Mouse (Mus musculus) heart, embryonic 12.5 days (tissue): ENCODE data around the gene Leo1. TPM values are rescaled to one million over a fixed set of nuclear protein-coding genes. Genes with fewer than 3 reads are reported as not detected.

Source experiments
- ATAC-seq: fragments of 200-750 bp; cut with Nextera tagmentation; 2 replicates; pipeline ENCODE4 v1.8.0; 2017; ENCODE audit warnings: moderate TSS enrichment, moderate library complexity; ENCODE audit not compliant: insufficient number of reproducible peaks, low FRiP score
- H3K27ac ChIP-seq: fragments of 300-500 bp; sonication (generic); 2 replicates; pipeline ENCODE4 v1.5.1; 2016; ENCODE audit warnings: mild to moderate bottlenecking, moderate library complexity; ENCODE audit not compliant: poor library complexity, severe bottlenecking
- H3K27me3 ChIP-seq: fragments of 300-500 bp; sonication (generic); replicated peaks from 2 replicates; pipeline ENCODE4 v1.6.1; 2016; ENCODE audit warnings: mild to moderate bottlenecking, moderate library complexity
- H3K36me3 ChIP-seq: fragments of 300-500 bp; sonication (generic); 2 replicates; pipeline ENCODE4 v1.6.1; 2016; ENCODE audit warnings: mild to moderate bottlenecking, moderate library complexity
- H3K4me1 ChIP-seq: fragments of 300-500 bp; sonication (generic); replicated peaks from 2 replicates; pipeline ENCODE4 v1.6.1; 2016; ENCODE audit warnings: mild to moderate bottlenecking
- H3K4me2 ChIP-seq: fragments of 300-500 bp; sonication (generic); 2 replicates; pipeline ENCODE4 v1.6.1; 2016; ENCODE audit warnings: mild to moderate bottlenecking, moderate library complexity
- H3K4me3 ChIP-seq: fragments of 300-500 bp; sonication (generic); 2 replicates; pipeline ENCODE4 v1.5.1; 2016; ENCODE audit warnings: mild to moderate bottlenecking
- H3K9ac ChIP-seq: fragments of 300-500 bp; sonication (generic); 2 replicates; pipeline ENCODE4 v1.6.1; 2016; ENCODE audit warnings: mild to moderate bottlenecking, moderate library complexity
- H3K9me3 ChIP-seq: fragments of 300-500 bp; sonication (generic); replicated peaks from 2 replicates; pipeline ENCODE4 v1.6.1; 2016; ENCODE audit warnings: mild to moderate bottlenecking, moderate library complexity
- WGBS: fragments of 180-500 bp; shearing (Covaris S2); methylation state at CpG from one replicate; pipeline ENCODE4 v1.1.7; 2016; 5-methylcytosine and 5-hydroxymethylcytosine counted together
- polyA plus RNA-seq: library from polyadenylated mRNA; unstranded; fragments of >200 nt; fragmentation: Nextera tagmentation; extraction: Ambion mirVana; gene quantifications from 2 replicates; pipeline ENCODE4 v1.2.1, GENCODE M21; 2016

Leo1 gene
- polyA plus RNA-seq, 1 experiment from 2014 or later, result 33.8 TPM

DNA sequence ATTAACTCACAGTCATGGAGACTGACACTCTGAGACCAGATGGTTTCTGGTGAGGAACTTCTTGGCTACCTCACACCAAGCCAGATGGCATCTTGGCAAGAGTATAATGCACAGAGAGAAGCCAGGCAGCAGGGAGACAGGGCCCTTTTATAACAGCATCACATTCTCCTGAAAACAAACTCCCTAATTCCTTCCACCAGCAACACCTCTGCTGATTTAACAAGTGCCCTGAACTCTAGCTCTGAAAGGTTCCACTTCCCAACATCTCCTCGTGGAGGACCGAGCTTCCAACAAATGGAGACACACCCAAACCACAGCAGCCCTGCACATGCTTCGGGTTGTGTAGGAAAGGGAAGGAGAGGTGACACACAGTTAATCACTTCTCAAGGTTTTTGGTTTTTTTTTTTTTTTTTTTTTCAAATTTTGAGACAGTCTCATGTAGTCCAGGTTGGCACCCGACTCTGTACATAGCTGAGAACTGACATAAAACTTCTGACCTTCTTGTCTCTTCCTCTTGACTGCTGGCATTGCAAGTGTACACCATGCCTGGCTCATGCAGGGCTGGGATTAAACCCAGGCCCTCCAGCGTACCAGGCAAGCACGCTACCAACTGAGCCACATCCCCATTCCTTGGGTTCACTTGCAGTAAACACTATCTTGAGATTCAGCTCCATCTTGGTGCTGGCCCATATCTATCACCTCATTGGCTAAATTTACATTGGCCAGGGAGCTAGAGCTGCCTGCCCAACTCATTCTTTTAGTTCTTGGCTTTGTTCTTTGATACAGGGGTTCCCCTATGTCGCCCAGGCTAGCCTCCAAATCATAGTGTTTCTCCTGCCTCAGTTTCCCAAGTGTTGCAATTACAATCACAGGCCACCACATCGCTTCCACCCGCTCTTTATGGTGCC, 13.7 kb upstream of the Leo1 start:
- WGBS, result 59% methylated on average over 9 of the region's 9 CpGs
- no peaks in the 10 kb centered on the region for H3K27me3 ChIP-seq
- no peak for ATAC-seq
- H3K4me1 ChIP-seq, result peaks cover 25% of the 10 kb centered on the region
- peak overlapping the region; percentile 23; the same call in 1 of the 2 replicates for H3K4me2 ChIP-seq
- H3K36me3 ChIP-seq, result no peaks in the 10 kb centered on the region
- H3K9me3 ChIP-seq, result no peaks in the 10 kb centered on the region
- H3K27ac ChIP-seq, result no peak overlapping the region
- no peak overlapping the region for H3K9ac ChIP-seq
- no peak overlapping the region for H3K4me3 ChIP-seq

DNA sequence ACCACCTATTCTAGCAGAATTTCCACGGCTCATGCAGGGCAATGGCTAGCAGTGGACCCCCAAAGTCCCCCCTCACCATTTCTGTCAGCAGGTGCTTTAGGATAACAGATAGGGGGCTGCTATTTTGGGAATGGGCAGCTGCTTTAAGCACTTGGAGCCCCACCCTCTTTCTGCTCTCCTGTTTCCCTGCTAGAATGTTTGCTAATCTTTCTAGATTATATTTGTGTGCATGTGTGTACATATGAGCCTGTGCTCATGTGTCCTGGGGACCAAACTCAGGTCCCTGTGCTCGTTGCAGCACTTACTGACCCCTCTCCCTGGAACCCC, 13.1 kb upstream of the Leo1 start:
- Histone ChIP-seq H3K4me2 (peak overlapping the region; percentile 23; the same call in 1 of the 2 replicates), H3K9me3 (no peaks in the 10 kb centered on the region), H3K4me3 (no peak overlapping the region), H3K27ac (no peak overlapping the region; the same call in 1 of the 2 replicates), H3K27me3 (no peaks in the 10 kb centered on the region), H3K9ac (no peak overlapping the region), H3K36me3 (no peaks in the 10 kb centered on the region), H3K4me1 (peaks cover 25% of the 10 kb centered on the region)
- ATAC-seq, result no peak
- WGBS, result 32% methylated on average over 2 of the region's 2 CpGs

DNA sequence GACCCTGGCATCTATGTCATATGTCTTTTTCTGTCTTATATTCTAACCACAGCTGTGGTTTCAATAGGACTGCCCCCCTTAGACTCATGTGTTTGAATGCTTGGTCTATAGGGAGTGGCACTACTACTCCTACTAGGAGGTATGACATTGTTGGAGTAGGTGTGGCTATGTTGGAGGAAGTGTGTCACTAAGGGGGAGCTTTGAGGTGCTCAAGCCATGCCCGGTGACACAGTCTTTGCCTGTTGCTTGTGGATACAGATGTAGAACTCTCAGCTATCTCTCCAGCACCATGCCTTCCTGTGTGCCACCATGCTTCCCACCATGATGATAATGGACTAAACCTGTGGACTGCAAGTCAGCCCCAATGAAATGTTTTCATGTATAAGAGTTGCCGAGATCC, 12.3 kb upstream of the Leo1 start:
- Histone ChIP-seq H3K4me2 (no peak overlapping the region), H3K27ac (no peak overlapping the region), H3K4me1 (peaks cover 25% of the 10 kb centered on the region), H3K9ac (no peak overlapping the region), H3K9me3 (no peaks in the 10 kb centered on the region), H3K36me3 (no peaks in the 10 kb centered on the region), H3K4me3 (no peak overlapping the region), H3K27me3 (no peaks in the 10 kb centered on the region)
- 81% methylated on average over 2 of the region's 2 CpGs for WGBS
- no peak for ATAC-seq

DNA sequence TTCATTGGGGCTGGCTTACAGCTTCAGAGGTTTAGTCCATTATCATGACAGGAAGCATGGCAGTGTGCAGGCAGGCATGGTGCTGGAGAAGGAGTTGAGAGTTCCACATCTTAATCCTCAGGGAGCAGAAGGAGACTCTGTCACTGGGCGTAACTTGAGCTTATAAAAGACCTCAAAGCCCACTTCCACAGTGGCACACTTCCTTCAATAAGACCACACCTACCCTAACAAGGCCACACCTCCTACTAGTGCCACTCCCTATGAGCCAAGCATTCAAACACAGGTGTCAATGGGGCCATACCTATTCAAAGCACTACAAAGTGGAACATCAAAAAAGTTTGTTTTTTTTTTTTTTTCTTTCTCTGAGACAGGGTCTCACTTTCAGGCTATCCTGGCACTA, 11.7 kb upstream of the Leo1 start:
- peaks cover 25% of the 10 kb centered on the region for H3K4me1 ChIP-seq
- no peak overlapping the region for H3K27ac ChIP-seq
- no peaks in the 10 kb centered on the region for H3K9me3 ChIP-seq
- no peak overlapping the region for H3K4me3 ChIP-seq
- no peak for ATAC-seq
- no peak overlapping the region for H3K9ac ChIP-seq
- 76% methylated on average over 1 of the region's 1 CpGs for WGBS
- H3K36me3 ChIP-seq, result no peaks in the 10 kb centered on the region
- H3K4me2 ChIP-seq, result no peak overlapping the region
- no peaks in the 10 kb centered on the region for H3K27me3 ChIP-seq

DNA sequence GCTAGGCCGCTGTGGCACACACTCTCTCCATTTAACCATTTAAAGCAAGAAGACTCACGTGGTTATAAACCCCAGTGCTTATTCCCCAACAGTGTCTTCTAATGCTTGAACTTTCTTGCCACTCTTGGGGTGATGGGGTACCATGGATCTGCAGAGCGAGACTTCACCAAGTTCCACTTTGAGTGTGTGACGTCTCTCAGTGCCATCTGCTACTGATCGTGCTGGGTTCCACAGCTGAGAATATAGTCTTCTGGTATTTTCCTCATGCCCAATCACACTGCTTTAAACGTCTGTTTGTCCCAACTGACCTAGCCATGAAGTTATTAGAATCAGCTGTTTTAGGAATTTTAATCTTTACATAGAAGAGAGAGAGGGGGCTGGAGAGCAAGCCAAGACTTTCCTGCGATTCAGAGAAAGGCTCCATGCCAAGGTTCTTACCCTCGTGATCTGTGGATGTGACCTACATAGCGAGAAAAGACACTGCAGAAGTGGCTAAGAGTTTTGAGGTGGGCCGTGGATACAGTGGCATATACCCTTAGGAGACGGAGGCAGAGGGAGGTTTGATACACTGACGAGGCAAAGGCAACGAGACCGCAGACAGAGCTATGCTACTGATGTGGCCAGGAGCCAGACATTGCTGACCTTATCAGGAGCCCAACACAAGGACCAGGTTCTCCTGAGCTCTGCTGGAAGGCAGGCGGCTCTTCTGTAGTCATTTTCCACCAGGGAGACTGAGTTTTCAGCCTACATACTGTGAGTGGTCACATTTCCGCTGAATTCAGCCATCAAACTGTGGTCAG, 10.3 kb upstream of the Leo1 start:
- peak; percentile 62; the same call in 1 of the 2 replicates for ATAC-seq
- no peaks in the 10 kb centered on the region for H3K9me3 ChIP-seq
- H3K36me3 ChIP-seq, result no peaks in the 10 kb centered on the region
- no peak overlapping the region for H3K9ac ChIP-seq
- WGBS, result 41% methylated on average over 16 of the region's 16 CpGs
- peak overlapping the region; percentile 43; the same call in 1 of the 2 replicates for H3K4me2 ChIP-seq
- no peaks in the 10 kb centered on the region for H3K27me3 ChIP-seq
- H3K27ac ChIP-seq, result peak overlapping the region; percentile 64
- peaks cover 25% of the 10 kb centered on the region for H3K4me1 ChIP-seq
- no peak overlapping the region for H3K4me3 ChIP-seq

DNA sequence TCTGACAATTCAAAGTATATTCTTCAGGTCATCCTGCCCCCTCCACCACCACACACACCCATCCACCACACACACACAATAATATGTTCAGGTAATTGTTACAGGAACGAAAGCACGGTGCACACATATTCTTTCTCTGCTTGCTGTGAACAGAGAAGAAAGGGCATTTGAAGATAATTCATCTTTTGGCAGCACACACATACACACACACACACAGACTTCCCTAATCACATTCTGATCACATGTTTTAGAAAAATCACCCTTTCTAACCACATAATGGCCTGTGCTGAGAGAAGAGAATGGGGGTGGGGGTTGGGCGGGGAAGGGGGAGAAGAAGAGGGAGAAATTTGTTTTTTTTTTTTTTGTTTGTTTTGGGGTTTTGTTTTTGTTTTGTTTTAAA, 8.6 kb upstream of the Leo1 start:
- Histone ChIP-seq H3K36me3 (no peaks in the 10 kb centered on the region), H3K4me2 (no peak overlapping the region), H3K9me3 (no peaks in the 10 kb centered on the region), H3K9ac (no peak overlapping the region), H3K27ac (no peak overlapping the region), H3K27me3 (no peaks in the 10 kb centered on the region), H3K4me1 (peaks cover 29% of the 10 kb centered on the region), H3K4me3 (no peak overlapping the region)
- no peak for ATAC-seq
- WGBS, result 93% methylated on average over 3 of the region's 3 CpGs

DNA sequence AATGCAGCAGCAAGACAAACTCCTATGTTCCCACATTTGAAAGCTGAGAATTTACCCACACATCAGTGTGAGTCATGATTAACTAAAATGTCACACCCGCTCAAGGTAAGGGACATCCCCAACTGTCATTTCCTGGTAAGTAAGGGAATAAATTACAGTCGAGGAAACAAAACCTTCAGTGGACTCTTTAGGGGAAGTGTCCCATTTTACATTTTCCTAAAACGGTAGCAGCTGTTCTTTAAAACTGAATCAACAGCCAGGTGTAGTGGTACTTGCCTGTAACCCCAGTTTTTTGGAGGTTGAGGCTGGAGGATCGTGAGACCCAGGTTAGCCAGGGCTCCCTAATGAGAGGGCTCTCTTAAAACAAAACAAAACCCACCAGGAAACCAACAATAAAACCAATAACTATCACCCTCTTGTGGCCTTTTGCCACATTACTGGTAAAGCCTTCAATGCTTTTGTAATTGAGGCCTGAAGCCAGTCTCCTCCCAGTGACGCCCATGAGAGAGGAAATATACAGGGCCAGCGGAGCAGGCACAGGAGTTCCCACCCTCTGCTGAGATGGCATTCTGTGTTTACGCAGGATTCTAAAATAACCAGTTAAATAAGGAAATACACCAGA, 7.0 kb upstream of the Leo1 start:
- no peaks in the 10 kb centered on the region for H3K9me3 ChIP-seq
- H3K4me2 ChIP-seq, result no peak overlapping the region
- 40% methylated on average over 7 of the region's 7 CpGs for WGBS
- H3K36me3 ChIP-seq, result no peaks in the 10 kb centered on the region
- no peaks in the 10 kb centered on the region for H3K27me3 ChIP-seq
- ATAC-seq, result peak; percentile 41; the same call in 1 of the 2 replicates
- H3K4me1 ChIP-seq, result peaks cover 14% of the 10 kb centered on the region
- no peak overlapping the region for H3K4me3 ChIP-seq
- H3K9ac ChIP-seq, result no peak overlapping the region
- no peak overlapping the region for H3K27ac ChIP-seq

DNA sequence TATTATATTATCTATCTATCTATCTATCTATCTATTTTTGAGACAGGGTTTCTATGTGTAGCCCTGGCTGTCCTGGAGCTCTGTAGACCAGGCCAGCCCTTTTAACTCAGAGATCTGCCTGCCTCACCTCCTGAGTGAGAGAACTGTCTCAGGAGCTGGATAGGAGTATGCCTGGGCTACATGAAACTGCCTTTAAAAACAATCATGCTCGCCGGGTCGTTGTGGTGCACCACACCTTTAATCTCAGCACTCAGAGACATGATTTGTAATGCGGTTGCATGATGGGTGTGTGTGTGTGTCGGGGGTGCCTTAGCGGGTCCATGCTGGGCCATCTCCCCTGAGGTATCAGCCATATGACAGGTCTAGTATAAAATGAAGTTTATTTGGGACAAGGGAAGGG, 6.5 kb upstream of the Leo1 start:
- Histone ChIP-seq H3K9me3 (no peaks in the 10 kb centered on the region), H3K27me3 (no peaks in the 10 kb centered on the region), H3K4me1 (peaks cover 14% of the 10 kb centered on the region), H3K4me3 (no peak overlapping the region), H3K4me2 (no peak overlapping the region), H3K36me3 (no peaks in the 10 kb centered on the region), H3K27ac (no peak overlapping the region), H3K9ac (no peak overlapping the region)
- ATAC-seq, result no peak
- 73% methylated on average over 6 of the region's 6 CpGs for WGBS

DNA sequence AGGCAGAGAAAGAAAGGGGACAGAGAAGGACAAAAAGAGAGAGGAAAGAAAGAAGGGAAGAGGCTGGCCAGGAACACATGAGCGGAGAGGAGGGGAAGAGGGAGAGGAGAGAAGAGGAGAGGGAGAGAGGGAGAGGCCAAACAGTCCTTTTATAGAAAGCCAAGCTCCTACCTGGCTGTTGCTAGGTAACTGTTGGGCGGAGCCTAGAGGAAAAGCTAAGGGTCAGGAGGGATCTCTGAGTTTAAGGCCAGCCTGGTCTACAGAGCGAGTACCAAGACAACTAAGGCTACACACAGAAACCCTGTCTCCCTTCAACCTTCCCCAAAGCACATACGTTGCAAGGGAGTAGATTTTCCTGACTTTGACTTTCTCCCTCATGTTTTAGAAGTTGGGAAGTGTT, 6.0 kb upstream of the Leo1 start:
- WGBS, result 90% methylated on average over 4 of the region's 4 CpGs
- no peaks in the 10 kb centered on the region for H3K36me3 ChIP-seq
- no peak for ATAC-seq
- H3K9me3 ChIP-seq, result no peaks in the 10 kb centered on the region
- no peak overlapping the region for H3K4me2 ChIP-seq
- H3K4me3 ChIP-seq, result no peak overlapping the region
- H3K9ac ChIP-seq, result no peak overlapping the region
- no peaks in the 10 kb centered on the region for H3K27me3 ChIP-seq
- peaks cover 14% of the 10 kb centered on the region for H3K4me1 ChIP-seq
- H3K27ac ChIP-seq, result no peak overlapping the region

DNA sequence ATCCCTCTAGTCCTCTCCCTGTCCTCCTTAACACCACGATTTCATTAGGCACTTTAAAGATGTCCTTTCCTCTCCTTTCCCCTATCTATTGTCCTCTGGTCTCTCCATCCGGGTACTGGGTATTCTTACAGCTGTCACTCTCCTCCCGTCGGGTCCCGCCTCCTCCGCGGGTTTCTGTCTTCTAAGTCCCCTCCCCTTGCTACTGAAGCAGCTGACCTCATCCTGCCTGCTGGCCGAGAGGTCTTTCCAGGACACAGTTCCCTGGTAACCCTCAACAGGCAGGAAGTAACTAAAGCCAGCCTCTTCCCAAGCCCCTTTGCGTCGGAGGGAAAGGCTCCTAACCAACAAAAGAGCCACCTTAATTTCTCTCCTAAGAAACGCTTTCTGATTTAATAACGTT, 5.4 kb upstream of the Leo1 start:
- Histone ChIP-seq H3K4me3 (no peak overlapping the region), H3K27ac (no peak overlapping the region), H3K4me1 (peaks cover 9% of the 10 kb centered on the region), H3K9me3 (no peaks in the 10 kb centered on the region), H3K4me2 (peak overlapping the region; percentile 30), H3K36me3 (no peaks in the 10 kb centered on the region), H3K9ac (no peak overlapping the region), H3K27me3 (no peaks in the 10 kb centered on the region)
- WGBS, result 3% methylated on average over 12 of the region's 12 CpGs
- peak; percentile 80 for ATAC-seq
